Mouse (Mus musculus): ENCODE results near the gene Klf12. TPM values are rescaled to one million over a fixed set of nuclear protein-coding genes. Genes with fewer than 3 reads are reported as not detected.

The Klf12 gene
- polyA plus RNA-seq, 1 experiment: 1.6 TPM

DNA sequence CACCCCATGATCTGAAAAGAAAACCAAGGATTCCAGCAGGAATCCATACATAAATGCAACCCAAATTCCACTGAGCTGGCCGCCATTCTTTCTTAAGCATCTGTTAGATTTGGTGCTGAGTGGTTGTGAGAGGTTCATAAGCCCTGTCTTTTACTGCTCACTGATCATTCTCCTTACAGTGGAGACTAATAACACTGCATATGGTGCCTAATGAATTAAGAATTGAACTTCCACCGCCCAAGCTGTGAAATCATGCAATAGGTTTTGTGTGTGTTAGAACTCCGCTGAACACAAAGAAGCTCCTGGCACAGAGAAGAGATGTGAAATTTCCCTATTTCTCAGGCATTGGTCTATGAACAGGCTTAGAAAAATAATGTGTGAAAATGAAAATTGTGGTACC, 77.4 kb downstream of the Klf12 start:
- H3K36me3 ChIP-seq (ENCODE audit: control insufficient read depth, insufficient read depth, low read length): no peaks in the 10 kb centered on the region
- no peaks in the 10 kb centered on the region for H3K27me3 ChIP-seq (ENCODE audit: control insufficient read depth, insufficient read depth, low read length)
- H3K4me3 ChIP-seq (ENCODE audit: control insufficient read depth, insufficient read depth, low read length): no peak overlapping the region
- no peak overlapping the region for H3K27ac ChIP-seq (ENCODE audit: control insufficient read depth, insufficient read depth, low read length)
- H3K4me1 ChIP-seq (replicated peaks; ENCODE audit: control insufficient read depth, insufficient read depth, low read length): no peaks in the 10 kb centered on the region
- TF ChIP-seq CTCF (IDR thresholded peaks at IDR 0.05; ENCODE audit: borderline replicate concordance, control insufficient read depth, extremely low read depth, insufficient read depth, low read length, poor library complexity) (no peak), POLR2A (IDR thresholded peaks at IDR 0.05; ENCODE audit: control insufficient read depth, extremely low read depth, insufficient read depth, low read length, poor library complexity) (no peak)
- WGBS: 95% methylated on average over 3 of the region's 3 CpGs
- no peak for DNase-seq

DNA sequence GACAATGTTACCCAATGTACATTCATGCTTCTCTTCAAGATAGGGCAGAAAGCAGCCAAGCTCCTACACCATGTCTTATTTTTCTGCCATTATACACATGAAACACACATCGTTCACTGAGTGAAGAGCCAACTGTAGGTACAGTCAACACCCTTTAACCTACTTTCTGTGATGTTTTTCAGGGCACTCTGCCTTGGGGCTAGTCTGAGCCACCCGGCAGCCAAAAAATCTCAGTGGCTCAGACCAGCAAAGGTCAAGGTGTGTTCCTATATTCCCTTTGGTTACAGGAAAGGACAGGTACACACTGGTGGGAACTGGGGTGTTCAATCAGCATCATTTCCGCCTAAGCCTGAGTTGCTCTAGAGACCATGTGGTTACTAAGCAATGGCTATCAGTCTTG, 78.3 kb downstream of the Klf12 start:
- 96% methylated on average over 3 of the region's 3 CpGs for WGBS
- H3K27me3 ChIP-seq (ENCODE audit: control insufficient read depth, insufficient read depth, low read length): no peaks in the 10 kb centered on the region
- DNase-seq: no peak

DNA sequence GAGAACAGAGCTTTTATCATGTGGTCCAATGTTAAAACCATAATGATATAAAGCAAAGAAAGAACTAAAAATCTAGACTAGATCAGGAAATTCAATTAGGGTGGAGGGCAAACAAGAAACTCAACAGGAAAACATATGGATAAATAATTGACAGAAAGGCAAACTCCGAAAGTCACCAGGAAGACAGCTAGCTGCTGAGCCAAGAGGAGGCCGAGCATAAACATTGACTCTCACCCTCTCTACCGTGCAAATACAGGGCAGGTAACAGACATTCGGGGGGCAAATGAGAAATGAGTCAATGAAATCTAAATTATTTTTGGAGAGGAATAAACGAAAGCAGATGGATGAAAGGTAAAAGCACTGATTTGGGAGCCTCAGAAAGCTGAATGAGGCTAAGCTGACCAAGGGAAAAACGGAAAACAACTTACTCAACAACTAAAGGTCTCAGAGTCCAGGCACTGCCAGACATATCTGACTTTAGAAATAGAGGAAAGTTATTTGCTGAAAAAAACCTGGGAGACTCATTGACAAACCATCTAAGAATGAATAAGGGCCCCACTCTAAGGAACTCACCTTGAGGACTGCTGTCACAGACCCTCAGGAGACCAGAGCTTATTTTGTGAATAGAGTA, 84.3 kb downstream of the Klf12 start:
- WGBS: 94% methylated on average over 6 of the region's 6 CpGs

More for the DNA sequence above, 78.3 kb downstream of the Klf12 start:
- TF ChIP-seq POLR2A (IDR thresholded peaks at IDR 0.05; ENCODE audit: control insufficient read depth, extremely low read depth, insufficient read depth, low read length, poor library complexity): no peak
- no peak for TF ChIP-seq CTCF (IDR thresholded peaks at IDR 0.05; ENCODE audit: borderline replicate concordance, control insufficient read depth, extremely low read depth, insufficient read depth, low read length, poor library complexity)
- no peaks in the 10 kb centered on the region for H3K4me1 ChIP-seq (replicated peaks; ENCODE audit: control insufficient read depth, insufficient read depth, low read length)
- H3K27ac ChIP-seq (ENCODE audit: control insufficient read depth, insufficient read depth, low read length): no peak overlapping the region
- no peak overlapping the region for H3K4me3 ChIP-seq (ENCODE audit: control insufficient read depth, insufficient read depth, low read length)
- H3K36me3 ChIP-seq (ENCODE audit: control insufficient read depth, insufficient read depth, low read length): no peaks in the 10 kb centered on the region

DNA sequence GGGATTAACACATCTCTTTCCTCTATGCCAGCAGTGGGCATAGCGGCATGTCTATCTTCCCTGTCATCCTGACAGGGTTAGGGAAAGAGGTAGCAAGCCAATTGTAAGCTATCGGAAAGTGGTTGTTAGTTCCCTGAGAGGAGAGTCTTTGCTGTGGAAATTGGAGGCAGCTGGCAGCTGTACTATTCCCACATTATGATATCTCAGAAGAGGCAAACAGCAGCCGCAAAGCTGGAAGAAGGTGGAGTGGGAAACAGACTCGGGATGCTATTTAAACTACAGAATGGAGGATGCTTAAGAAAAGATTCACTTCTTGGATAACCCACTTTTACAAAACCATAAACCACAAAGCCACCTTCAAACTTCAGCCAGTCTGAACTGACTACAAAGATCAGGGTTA, 85.8 kb downstream of the Klf12 start:
- H3K4me1 ChIP-seq (replicated peaks; ENCODE audit: control insufficient read depth, insufficient read depth, low read length): no peaks in the 10 kb centered on the region
- no peak overlapping the region for H3K27ac ChIP-seq (ENCODE audit: control insufficient read depth, insufficient read depth, low read length)
- no peak for TF ChIP-seq CTCF (IDR thresholded peaks at IDR 0.05; ENCODE audit: borderline replicate concordance, control insufficient read depth, extremely low read depth, insufficient read depth, low read length, poor library complexity)
- no peak for TF ChIP-seq POLR2A (IDR thresholded peaks at IDR 0.05; ENCODE audit: control insufficient read depth, extremely low read depth, insufficient read depth, low read length, poor library complexity)
- no peak for DNase-seq
- no peaks in the 10 kb centered on the region for H3K36me3 ChIP-seq (ENCODE audit: control insufficient read depth, insufficient read depth, low read length)
- H3K27me3 ChIP-seq (ENCODE audit: control insufficient read depth, insufficient read depth, low read length): no peaks in the 10 kb centered on the region
- no peak overlapping the region for H3K4me3 ChIP-seq (ENCODE audit: control insufficient read depth, insufficient read depth, low read length)
- 95% methylated on average over 4 of the region's 4 CpGs for WGBS

More for the DNA sequence above, 84.3 kb downstream of the Klf12 start:
- H3K27me3 ChIP-seq (ENCODE audit: control insufficient read depth, insufficient read depth, low read length): no peaks in the 10 kb centered on the region
- no peak overlapping the region for H3K4me3 ChIP-seq (ENCODE audit: control insufficient read depth, insufficient read depth, low read length)
- no peaks in the 10 kb centered on the region for H3K36me3 ChIP-seq (ENCODE audit: control insufficient read depth, insufficient read depth, low read length)
- no peaks in the 10 kb centered on the region for H3K4me1 ChIP-seq (replicated peaks; ENCODE audit: control insufficient read depth, insufficient read depth, low read length)
- TF ChIP-seq CTCF (IDR thresholded peaks at IDR 0.05; ENCODE audit: borderline replicate concordance, control insufficient read depth, extremely low read depth, insufficient read depth, low read length, poor library complexity) (no peak), POLR2A (IDR thresholded peaks at IDR 0.05; ENCODE audit: control insufficient read depth, extremely low read depth, insufficient read depth, low read length, poor library complexity) (no peak)
- DNase-seq: no peak
- no peak overlapping the region for H3K27ac ChIP-seq (ENCODE audit: control insufficient read depth, insufficient read depth, low read length)

DNA sequence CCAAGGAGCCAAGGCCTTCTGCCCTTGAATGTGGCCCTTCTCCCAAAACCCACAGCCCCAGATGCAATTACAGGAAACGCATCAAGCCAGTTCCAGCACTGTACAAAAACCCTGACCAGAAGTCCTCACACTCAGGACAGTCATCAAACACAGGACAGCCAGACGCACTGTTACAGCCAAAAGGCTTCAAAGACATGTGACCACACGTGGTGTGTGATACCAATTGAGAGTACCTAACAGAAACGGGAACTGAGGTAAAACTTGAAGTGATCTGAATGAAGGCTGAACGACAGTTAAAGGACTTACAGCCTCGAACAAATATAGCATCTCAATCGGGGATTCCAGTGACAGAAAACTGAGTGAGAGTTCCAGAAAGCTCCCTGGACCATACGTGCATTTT, 87.3 kb downstream of the Klf12 start:
- WGBS: 95% methylated on average over 8 of the region's 8 CpGs
- H3K27ac ChIP-seq (ENCODE audit: control insufficient read depth, insufficient read depth, low read length): no peak overlapping the region
- no peaks in the 10 kb centered on the region for H3K4me1 ChIP-seq (replicated peaks; ENCODE audit: control insufficient read depth, insufficient read depth, low read length)
- no peak overlapping the region for H3K4me3 ChIP-seq (ENCODE audit: control insufficient read depth, insufficient read depth, low read length)
- H3K36me3 ChIP-seq (ENCODE audit: control insufficient read depth, insufficient read depth, low read length): no peaks in the 10 kb centered on the region
- TF ChIP-seq POLR2A (IDR thresholded peaks at IDR 0.05; ENCODE audit: control insufficient read depth, extremely low read depth, insufficient read depth, low read length, poor library complexity): no peak
- no peak for DNase-seq
- no peaks in the 10 kb centered on the region for H3K27me3 ChIP-seq (ENCODE audit: control insufficient read depth, insufficient read depth, low read length)

DNA sequence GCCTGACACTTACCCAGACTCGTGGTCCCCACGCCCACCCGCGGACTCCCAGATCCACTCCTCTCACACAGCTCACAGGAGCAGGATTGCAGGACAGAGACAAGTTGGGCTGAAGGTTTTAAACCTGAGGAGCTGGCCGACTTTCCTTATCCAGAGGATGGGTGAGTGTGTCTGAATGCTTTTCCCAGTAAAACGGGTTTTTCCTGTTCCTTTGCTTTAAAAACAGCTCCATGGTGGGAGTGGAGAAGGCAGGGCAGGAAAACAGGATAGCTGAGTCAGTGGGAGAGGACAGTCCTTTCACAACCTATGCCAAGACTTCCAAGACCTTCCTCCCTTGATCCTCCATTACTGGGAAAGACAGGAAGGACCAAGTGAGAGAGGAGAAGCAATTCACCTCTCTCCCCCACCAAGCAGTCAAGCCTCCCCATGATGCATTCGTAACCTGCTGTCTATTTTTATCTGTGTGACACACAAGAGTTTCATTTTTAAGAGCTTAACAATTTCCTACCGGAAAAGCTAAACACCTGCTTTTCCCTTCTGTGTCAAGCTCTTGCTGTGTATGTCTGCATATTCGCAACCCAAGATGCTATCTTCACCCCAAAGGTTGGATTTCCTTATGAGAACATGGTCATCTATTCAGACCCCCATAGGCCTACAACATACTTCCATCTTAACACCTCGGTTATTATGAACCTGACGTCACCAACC, 94.8 kb downstream of the Klf12 start:
- no peak for TF ChIP-seq CTCF (IDR thresholded peaks at IDR 0.05; ENCODE audit: borderline replicate concordance, control insufficient read depth, extremely low read depth, insufficient read depth, low read length, poor library complexity)
- no peak for TF ChIP-seq POLR2A (IDR thresholded peaks at IDR 0.05; ENCODE audit: control insufficient read depth, extremely low read depth, insufficient read depth, low read length, poor library complexity)
- Histone ChIP-seq H3K4me3 (ENCODE audit: control insufficient read depth, insufficient read depth, low read length) (no peak overlapping the region), H3K4me1 (replicated peaks; ENCODE audit: control insufficient read depth, insufficient read depth, low read length) (no peaks in the 10 kb centered on the region), H3K36me3 (ENCODE audit: control insufficient read depth, insufficient read depth, low read length) (no peaks in the 10 kb centered on the region), H3K27me3 (ENCODE audit: control insufficient read depth, insufficient read depth, low read length) (no peaks in the 10 kb centered on the region), H3K27ac (ENCODE audit: control insufficient read depth, insufficient read depth, low read length) (no peak overlapping the region)
- DNase-seq: no peak
- 88% methylated on average over 11 of the region's 11 CpGs for WGBS

Measured in thymus, adult 2 months (tissue).